Comparison of ENCODE assay signal across 11 mouse cellular contexts in genomic region chr14:8208876-8209275, GRCm38 (mm10). TPM values are rescaled to one million over a fixed set of nuclear protein-coding genes. Genes with fewer than 3 reads are reported as not detected.
DNase-seq lines count a peak whose midpoint lies in the region; ATAC-seq lines count a peak whose summit lies in the region.
"Had no signal": no experiment of that assay in that cellular context is flagged by ENCODE, and none has a peak within 500 bp of the region (broad histone marks: within the 10 kb centered on the region; RNA-seq: fewer than 3 reads in every experiment).

No protein-coding gene starts in this region.

- ATAC-seq in megakaryocyte, adult 5-6 weeks (ENCODE audit: poor library complexity, severe bottlenecking), result no peak
- no peak for ATAC-seq in megakaryocyte-erythroid progenitor cell, adult 5-6 weeks (replicated peaks; ENCODE audit: low FRiP score, low TSS enrichment, poor library complexity, severe bottlenecking)

- DNase-seq in adrenal gland, postnatal 14 days, result peak; percentile 57
- DNase-seq in adrenal gland, adult 8-10 months, result no peak
- peak; percentile 32 for DNase-seq in brain, embryonic 18.5 days (ENCODE audit: low read depth, low spot score)
- DNase-seq in frontal cortex, adult 2 months (ENCODE audit: extremely low spot score in 1 of 2, low spot score in 1 of 2), result peak; percentile 76 to 85
- DNase-seq in left cerebral cortex, postnatal 25 days (ENCODE audit: low spot score in 2 of 2), result peak; percentile 72 to 95
- DNase-seq in urinary bladder, adult 2 months (ENCODE audit: low spot score), result no peak
- DNase-seq: kidney, adult 11 months had no signal

- intact Hi-C loops in left cerebral cortex, postnatal 25 days (cut with DNase I), result loop anchor here (1.0 kb wide), 1 partner anchor 23 kb away; no protein-coding TSS in a partner anchor

RNA-seq across cellular contexts. Expression of gene Kctd6, which starts 5.1 kb away (rescaled TPM):
- 12.3 and 15.4 TPM in 2 replicates for total RNA-seq in adrenal gland, postnatal 14 days (2021)
- total RNA-seq in adrenal gland, adult 8-10 months (2022), result 10 to 100 TPM; 15.1 to 22.2 (median 18.1) TPM
- 35.9 and 36.3 TPM in 2 replicates for polyA plus RNA-seq in frontal cortex, adult 2 months (2012; rRNA removed)
- total RNA-seq in left cerebral cortex, postnatal 25 days (2021), result 10 to 100 TPM; 40.5 to 43.5 TPM
- total RNA-seq in megakaryocyte, adult 5-6 weeks (2015), result 6.2 and 7.3 TPM in 2 replicates
- total RNA-seq in megakaryocyte, adult 5-6 weeks (2017), result 6.6 and 9.0 TPM in 2 replicates
- 9.3 and 10.7 TPM in 2 replicates for total RNA-seq in megakaryocyte-erythroid progenitor cell, adult 5-6 weeks (2014; fragmentation: Nextera tagmentation)
- 5.5 and 8.1 TPM in 2 replicates for total RNA-seq in megakaryocyte-erythroid progenitor cell, adult 5-6 weeks (2017)
- 13.3 and 13.7 TPM in 2 replicates for polyA plus RNA-seq in urinary bladder, adult 2 months (2012; rRNA removed)

RNA-seq across cellular contexts. Expression of gene Pdhb, which starts 36.1 kb away (rescaled TPM):
- 450 and 471 TPM in 2 replicates for total RNA-seq in adrenal gland, postnatal 14 days (2021)
- total RNA-seq in adrenal gland, adult 8-10 months (2022), result 100 to 1,000 TPM; 184 to 265 (median 230) TPM
- 220 and 233 TPM in 2 replicates for polyA plus RNA-seq in frontal cortex, adult 2 months (2012; rRNA removed)
- 100 to 1,000 TPM; 178 to 185 TPM for total RNA-seq in left cerebral cortex, postnatal 25 days (2021)
- total RNA-seq in megakaryocyte, adult 5-6 weeks (2015), result 72.7 and 76.3 TPM in 2 replicates
- total RNA-seq in megakaryocyte, adult 5-6 weeks (2017), result 101 and 115 TPM in 2 replicates
- total RNA-seq in megakaryocyte-erythroid progenitor cell, adult 5-6 weeks (2014; fragmentation: Nextera tagmentation), result 108 and 124 TPM in 2 replicates
- 177 and 210 TPM in 2 replicates for total RNA-seq in megakaryocyte-erythroid progenitor cell, adult 5-6 weeks (2017)
- 112 and 136 TPM in 2 replicates for polyA plus RNA-seq in urinary bladder, adult 2 months (2012; rRNA removed)

RNA-seq across cellular contexts. Expression of gene Acox2, which starts 50.3 kb away (rescaled TPM):
- 2.2 and 30.4 TPM in 2 replicates for total RNA-seq in adrenal gland, postnatal 14 days (2021)
- total RNA-seq in adrenal gland, adult 8-10 months (2022), result under 1 TPM in 3 of 4 experiments, not detected in 1; 0.21 to 0.46 (median 0.26) TPM
- polyA plus RNA-seq in frontal cortex, adult 2 months (2012; rRNA removed), result 0.15 and 0.26 TPM in 2 replicates
- not detected for total RNA-seq in left cerebral cortex, postnatal 25 days (2021)
- not detected in 2 replicates for total RNA-seq in megakaryocyte, adult 5-6 weeks (2015)
- total RNA-seq in megakaryocyte, adult 5-6 weeks (2017), result not detected in 2 replicates
- not detected in 2 replicates for total RNA-seq in megakaryocyte-erythroid progenitor cell, adult 5-6 weeks (2014; fragmentation: Nextera tagmentation)
- total RNA-seq in megakaryocyte-erythroid progenitor cell, adult 5-6 weeks (2017), result not detected in 2 replicates
- 0.14 and 0.15 TPM in 2 replicates for polyA plus RNA-seq in urinary bladder, adult 2 months (2012; rRNA removed)
- polyA plus RNA-seq: C2C12; neural tube, embryonic 13.5 days had no signal

Comparison
In these comparisons a context has a peak if more than half of its experiments do, and no peak if none do; other contexts are left out.
1. DNase-seq: peak in adrenal gland, postnatal 14 days (single experiment), brain, embryonic 18.5 days (single experiment), frontal cortex, adult 2 months (2 of 2) and left cerebral cortex, postnatal 25 days (2 of 2); none in adrenal gland, adult 8-10 months (single experiment) and urinary bladder, adult 2 months (single experiment).